Mouse (Mus musculus) cerebellum, adult 9-11 months (tissue): ENCODE results near the gene Atr.

Experiments
- DNase-seq: peaks from one replicate; pipeline ENCODE4 v3.0.0; 2022

Gene Atr

GRCm38 (mm10) chr9:95857414-95858026, at the start of gene Atr:
Gene Atr (plus strand): TSS chr9:95857597.
- DNase-seq = peak; percentile 94

- no peak for DNase-seq
Observed at GRCm38 (mm10) chr9:95809596-95809995, 47.8 kb upstream of the Atr start.

GRCm38 (mm10) chr9:95811817-95812216, 45.6 kb upstream of the Atr start:
- DNase-seq = no peak

- DNase-seq = no peak
Observed at GRCm38 (mm10) chr9:95813721-95814531, 43.5 kb upstream of the Atr start.

GRCm38 (mm10) chr9:95815015-95815673, 42.3 kb upstream of the Atr start:
- no peak for DNase-seq

- DNase-seq = no peak
Observed at GRCm38 (mm10) chr9:95815706-95816105, 41.7 kb upstream of the Atr start.

- DNase-seq = no peak
Observed at GRCm38 (mm10) chr9:95822531-95822930, 34.9 kb upstream of the Atr start.

GRCm38 (mm10) chr9:95827565-95827964, 29.8 kb upstream of the Atr start:
- no peak for DNase-seq

- no peak for DNase-seq
Observed at GRCm38 (mm10) chr9:95832758-95833157, 24.6 kb upstream of the Atr start.

GRCm38 (mm10) chr9:95834799-95835198, 22.6 kb upstream of the Atr start:
- DNase-seq = no peak

GRCm38 (mm10) chr9:95835741-95836140, 21.7 kb upstream of the Atr start:
- DNase-seq = no peak

GRCm38 (mm10) chr9:95839424-95839823, 18.0 kb upstream of the Atr start:
- no peak for DNase-seq

- DNase-seq = peak; percentile 95
Observed at GRCm38 (mm10) chr9:95844825-95845460, 12.5 kb upstream of the Atr start, which contains the start of gene Pls1. Gene Pls1 (minus strand): TSS chr9:95845311.

- peak; percentile 24 for DNase-seq
Observed at GRCm38 (mm10) chr9:95845711-95846110, 11.7 kb upstream of the Atr start.

- DNase-seq = no peak
Observed at GRCm38 (mm10) chr9:95851671-95852070, 5.7 kb upstream of the Atr start.

- DNase-seq = peak; percentile 53
Observed at GRCm38 (mm10) chr9:95852896-95853295, 4.5 kb upstream of the Atr start.

- no peak for DNase-seq
Observed at GRCm38 (mm10) chr9:95854891-95855290, 2.5 kb upstream of the Atr start.

- peak; percentile 22 for DNase-seq
Observed at GRCm38 (mm10) chr9:95856004-95856403, 1.4 kb upstream of the Atr start.

- no peak for DNase-seq
Observed at GRCm38 (mm10) chr9:95858027-95858570, 702 bp downstream of the Atr start.

GRCm38 (mm10) chr9:95878246-95878645, 20.8 kb downstream of the Atr start:
- DNase-seq = no peak

- DNase-seq = no peak
Observed at GRCm38 (mm10) chr9:95882751-95883150, 25.4 kb downstream of the Atr start.

GRCm38 (mm10) chr9:95897392-95897791, 40.0 kb downstream of the Atr start:
- no peak for DNase-seq

- no peak for DNase-seq
Observed at GRCm38 (mm10) chr9:95932855-95933254, 75.5 kb downstream of the Atr start.
